Comparison of ENCODE assay signal across 15 mouse cellular contexts in genomic region chr2:83674421-83674820, GRCm38 (mm10). TPM values are rescaled to one million over a fixed set of nuclear protein-coding genes. Genes with fewer than 3 reads are reported as not detected.
DNase-seq lines count a peak whose midpoint lies in the region; ATAC-seq lines count a peak whose summit lies in the region.
"Had no signal": no experiment of that assay in that cellular context is flagged by ENCODE, and none has a peak within 500 bp of the region (broad histone marks: within the 10 kb centered on the region; RNA-seq: fewer than 3 reads in every experiment).

No protein-coding gene starts in this region.

- no peak overlapping the region for H3K9ac ChIP-seq in hindbrain, embryonic 12.5 days
- H3K9ac ChIP-seq in embryonic facial prominence, embryonic 13.5 days, result no peak overlapping the region
- H3K9ac ChIP-seq in hindbrain, embryonic 15.5 days, result no peak overlapping the region
- no peak overlapping the region for H3K9ac ChIP-seq in neural tube, embryonic 14.5 days (replicated peaks; ENCODE audit: low read depth, low read length)
- no peak overlapping the region for H3K9ac ChIP-seq in kidney, embryonic 15.5 days
- H3K9ac ChIP-seq: forebrain, embryonic 13.5 days; forebrain, postnatal 0 days; heart, embryonic 12.5 days had no signal

- H3K4me1 ChIP-seq in hindbrain, embryonic 12.5 days, result peaks cover 6% of the 10 kb centered on the region; the same call in 1 of the 2 replicates
- no peaks in the 10 kb centered on the region for H3K4me1 ChIP-seq in hindbrain, embryonic 10.5 days (replicated peaks)
- H3K4me1 ChIP-seq in embryonic facial prominence, embryonic 13.5 days, result peaks cover 8% of the 10 kb centered on the region; the same call in 1 of the 2 replicates
- H3K4me1 ChIP-seq in hindbrain, embryonic 15.5 days (replicated peaks), result no peaks in the 10 kb centered on the region
- H3K4me1 ChIP-seq in neural tube, embryonic 14.5 days (ENCODE audit: control insufficient read depth, insufficient read depth, low read length), result no peaks in the 10 kb centered on the region
- H3K4me1 ChIP-seq in kidney, embryonic 15.5 days, result peaks cover 24% of the 10 kb centered on the region
- H3K4me1 ChIP-seq: forebrain, embryonic 13.5 days had no signal

- no peaks in the 10 kb centered on the region; the same call in 1 of the 2 replicates for H3K36me3 ChIP-seq in hindbrain, embryonic 12.5 days
- peaks cover 39% of the 10 kb centered on the region; the same call in 1 of the 2 replicates for H3K36me3 ChIP-seq in hindbrain, embryonic 10.5 days
- H3K36me3 ChIP-seq in embryonic facial prominence, embryonic 13.5 days, result peaks cover 9% of the 10 kb centered on the region; the same call in 1 of the 2 replicates
- peaks cover 11% of the 10 kb centered on the region; the same call in 1 of the 2 replicates for H3K36me3 ChIP-seq in hindbrain, embryonic 15.5 days
- no peaks in the 10 kb centered on the region for H3K36me3 ChIP-seq in neural tube, embryonic 14.5 days (ENCODE audit: control insufficient read depth, insufficient read depth, low read length)
- peaks cover 26% of the 10 kb centered on the region; the same call in 1 of the 2 replicates for H3K36me3 ChIP-seq in kidney, embryonic 15.5 days

- H3K4me2 ChIP-seq in hindbrain, embryonic 12.5 days (replicated peaks), result no peak overlapping the region
- no peak overlapping the region for H3K4me2 ChIP-seq in embryonic facial prominence, embryonic 13.5 days
- H3K4me2 ChIP-seq in hindbrain, embryonic 15.5 days, result no peak overlapping the region
- H3K4me2 ChIP-seq in neural tube, embryonic 14.5 days (ENCODE audit: low read depth, low read length), result no peak overlapping the region
- H3K4me2 ChIP-seq in kidney, embryonic 15.5 days, result no peak overlapping the region
- H3K4me2 ChIP-seq: forebrain, embryonic 13.5 days; heart, embryonic 12.5 days had no signal

- H3K27ac ChIP-seq in hindbrain, embryonic 12.5 days, result no peak overlapping the region
- no peak overlapping the region for H3K27ac ChIP-seq in hindbrain, embryonic 10.5 days
- H3K27ac ChIP-seq in embryonic facial prominence, embryonic 13.5 days, result 0 out of 2 replicates have a peak overlapping the region, but pooled peaks have one; percentile 7
- no peak overlapping the region for H3K27ac ChIP-seq in hindbrain, embryonic 15.5 days (replicated peaks)
- H3K27ac ChIP-seq in neural tube, embryonic 14.5 days (ENCODE audit: low read depth, low read length), result no peak overlapping the region
- H3K27ac ChIP-seq in kidney, embryonic 15.5 days, result no peak overlapping the region
- H3K27ac ChIP-seq: forebrain, embryonic 13.5 days had no signal

- 66% methylated on average over 7 of the region's 7 CpGs for WGBS in hindbrain, embryonic 12.5 days
- 79% methylated on average over 7 of the region's 7 CpGs for WGBS in hindbrain, embryonic 10.5 days
- 69% methylated on average over 7 of the region's 7 CpGs for WGBS in embryonic facial prominence, embryonic 13.5 days
- 62% methylated on average over 7 of the region's 7 CpGs for WGBS in hindbrain, embryonic 15.5 days
- WGBS in neural tube, embryonic 14.5 days, result 50% methylated on average over 7 of the region's 7 CpGs
- WGBS in kidney, embryonic 15.5 days, result 81% methylated on average over 7 of the region's 7 CpGs

- H3K4me3 ChIP-seq in hindbrain, embryonic 12.5 days, result no peak overlapping the region
- no peak overlapping the region for H3K4me3 ChIP-seq in hindbrain, embryonic 10.5 days
- H3K4me3 ChIP-seq in embryonic facial prominence, embryonic 13.5 days, result no peak overlapping the region
- no peak overlapping the region for H3K4me3 ChIP-seq in hindbrain, embryonic 15.5 days
- no peak overlapping the region for H3K4me3 ChIP-seq in neural tube, embryonic 14.5 days (ENCODE audit: low read depth, low read length)
- H3K4me3 ChIP-seq in kidney, embryonic 15.5 days (replicated peaks), result no peak overlapping the region
- H3K4me3 ChIP-seq: forebrain, embryonic 13.5 days; heart, embryonic 12.5 days had no signal

- peak; percentile 46; the same call in 1 of the 2 replicates for ATAC-seq in hindbrain, embryonic 12.5 days (ENCODE audit: low FRiP score)
- no peak for ATAC-seq in embryonic facial prominence, embryonic 13.5 days (ENCODE audit: insufficient number of reproducible peaks, insufficient read depth, low FRiP score, low TSS enrichment, low read depth)
- ATAC-seq in hindbrain, embryonic 15.5 days (ENCODE audit: low FRiP score, low read depth), result 0 out of 2 replicates have a peak, but pooled peaks have one; percentile 42
- ATAC-seq in neural tube, embryonic 14.5 days (ENCODE audit: low read depth), result peak; percentile 28; the same call in 1 of the 2 replicates
- ATAC-seq in kidney, embryonic 15.5 days (replicated peaks; ENCODE audit: low FRiP score), result no peak
- ATAC-seq: forebrain, embryonic 13.5 days; forebrain, postnatal 0 days; intestine, embryonic 16.5 days had no signal

- no peaks in the 10 kb centered on the region for H3K9me3 ChIP-seq in hindbrain, embryonic 12.5 days (replicated peaks)
- no peaks in the 10 kb centered on the region for H3K9me3 ChIP-seq in hindbrain, embryonic 10.5 days
- no peaks in the 10 kb centered on the region for H3K9me3 ChIP-seq in embryonic facial prominence, embryonic 13.5 days
- no peaks in the 10 kb centered on the region for H3K9me3 ChIP-seq in hindbrain, embryonic 15.5 days
- H3K9me3 ChIP-seq in neural tube, embryonic 14.5 days (ENCODE audit: control insufficient read depth, low read length), result no peaks in the 10 kb centered on the region
- no peaks in the 10 kb centered on the region for H3K9me3 ChIP-seq in kidney, embryonic 15.5 days (replicated peaks)
- H3K9me3 ChIP-seq: forebrain, embryonic 13.5 days; heart, embryonic 12.5 days had no signal

- no peaks in the 10 kb centered on the region for H3K27me3 ChIP-seq in hindbrain, embryonic 12.5 days
- no peaks in the 10 kb centered on the region for H3K27me3 ChIP-seq in hindbrain, embryonic 10.5 days (ENCODE audit: insufficient read depth, poor library complexity, severe bottlenecking)
- H3K27me3 ChIP-seq in embryonic facial prominence, embryonic 13.5 days, result no peaks in the 10 kb centered on the region
- H3K27me3 ChIP-seq in hindbrain, embryonic 15.5 days, result no peaks in the 10 kb centered on the region
- no peaks in the 10 kb centered on the region for H3K27me3 ChIP-seq in neural tube, embryonic 14.5 days (ENCODE audit: control insufficient read depth, insufficient read depth, low read length)
- H3K27me3 ChIP-seq in kidney, embryonic 15.5 days, result no peaks in the 10 kb centered on the region
- H3K27me3 ChIP-seq: forebrain, embryonic 13.5 days; heart, embryonic 12.5 days had no signal

- no peak for DNase-seq in hindbrain, embryonic 10.5 days (ENCODE audit: low spot score)
- DNase-seq: cerebellum, adult 8-10 months; cerebellum, postnatal 14 days; embryo, embryonic 11 days; forebrain, postnatal 0 days; gastrocnemius, postnatal 14 days; heart, postnatal 36 days had no signal

RNA-seq across cellular contexts. Expression of gene Zc3h15, which starts 30.2 kb away (rescaled TPM):
- polyA plus RNA-seq in hindbrain, embryonic 12.5 days (2016; fragmentation: Nextera tagmentation; extraction: Ambion mirVana), result 180 and 213 TPM in 2 replicates
- 99.6 and 129 TPM in 2 replicates for polyA plus RNA-seq in hindbrain, embryonic 10.5 days (2016; fragmentation: Nextera tagmentation; extraction: Ambion mirVana)
- 179 and 193 TPM in 2 replicates for polyA plus RNA-seq in embryonic facial prominence, embryonic 13.5 days (2015; fragmentation: Nextera tagmentation; extraction: Ambion mirVana)
- polyA plus RNA-seq in hindbrain, embryonic 15.5 days (2015; fragmentation: Nextera tagmentation; extraction: Ambion mirVana), result 164 and 188 TPM in 2 replicates
- polyA plus RNA-seq in neural tube, embryonic 14.5 days (2014; fragmentation: Nextera tagmentation; extraction: Ambion mirVana), result 173 and 198 TPM in 2 replicates
- polyA plus RNA-seq in kidney, embryonic 15.5 days (2015; fragmentation: Nextera tagmentation; extraction: Ambion mirVana), result 135 and 160 TPM in 2 replicates

RNA-seq across cellular contexts. Expression of gene Itgav, which starts 49.8 kb away (rescaled TPM):
- 55.4 and 59.7 TPM in 2 replicates for polyA plus RNA-seq in hindbrain, embryonic 12.5 days (2016; fragmentation: Nextera tagmentation; extraction: Ambion mirVana)
- polyA plus RNA-seq in hindbrain, embryonic 10.5 days (2016; fragmentation: Nextera tagmentation; extraction: Ambion mirVana), result 31.8 and 32.4 TPM in 2 replicates
- polyA plus RNA-seq in embryonic facial prominence, embryonic 13.5 days (2015; fragmentation: Nextera tagmentation; extraction: Ambion mirVana), result 79.6 and 92.9 TPM in 2 replicates
- polyA plus RNA-seq in hindbrain, embryonic 15.5 days (2015; fragmentation: Nextera tagmentation; extraction: Ambion mirVana), result 26.5 and 27.5 TPM in 2 replicates
- 32.9 and 37.0 TPM in 2 replicates for polyA plus RNA-seq in neural tube, embryonic 14.5 days (2014; fragmentation: Nextera tagmentation; extraction: Ambion mirVana)
- 101 and 105 TPM in 2 replicates for polyA plus RNA-seq in kidney, embryonic 15.5 days (2015; fragmentation: Nextera tagmentation; extraction: Ambion mirVana)

Comparison
In these comparisons a context has a peak if more than half of its experiments do, and no peak if none do; other contexts are left out.
1. ATAC-seq: peak in hindbrain, embryonic 12.5 days (single experiment), hindbrain, embryonic 15.5 days (single experiment) and neural tube, embryonic 14.5 days (single experiment); none in embryonic facial prominence, embryonic 13.5 days (single experiment) and kidney, embryonic 15.5 days (single experiment).